Mouse (Mus musculus) liver (tissue): ENCODE measurements around the gene Arhgap17.

Experiments used
- DNase-seq: peaks from one replicate; pipeline ENCODE4 v3.0.0-alpha.2; 2020; ENCODE audit warnings: mixed read lengths

The Arhgap17 gene

DNA sequence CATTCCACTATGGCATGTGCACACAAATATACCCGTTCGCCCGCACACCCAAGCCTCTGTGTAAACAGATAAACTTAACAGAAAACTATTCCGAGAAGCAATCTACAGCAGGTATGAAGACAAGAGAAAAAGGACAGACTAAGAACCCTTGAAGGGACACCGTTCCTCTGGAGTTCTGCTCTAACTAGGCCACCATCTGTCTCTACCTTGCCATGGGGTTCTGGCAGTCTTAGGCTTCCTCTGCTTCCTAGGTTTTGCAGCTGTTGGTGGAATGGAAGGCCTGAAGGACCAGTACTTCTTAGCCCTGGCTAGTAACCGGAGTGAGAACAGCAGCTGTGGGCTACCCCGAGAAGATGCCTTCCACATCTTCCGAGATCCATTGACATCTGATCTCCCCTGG lies 111.6 kb downstream of the Arhgap17 start:
- DNase-seq, result no peak

DNA sequence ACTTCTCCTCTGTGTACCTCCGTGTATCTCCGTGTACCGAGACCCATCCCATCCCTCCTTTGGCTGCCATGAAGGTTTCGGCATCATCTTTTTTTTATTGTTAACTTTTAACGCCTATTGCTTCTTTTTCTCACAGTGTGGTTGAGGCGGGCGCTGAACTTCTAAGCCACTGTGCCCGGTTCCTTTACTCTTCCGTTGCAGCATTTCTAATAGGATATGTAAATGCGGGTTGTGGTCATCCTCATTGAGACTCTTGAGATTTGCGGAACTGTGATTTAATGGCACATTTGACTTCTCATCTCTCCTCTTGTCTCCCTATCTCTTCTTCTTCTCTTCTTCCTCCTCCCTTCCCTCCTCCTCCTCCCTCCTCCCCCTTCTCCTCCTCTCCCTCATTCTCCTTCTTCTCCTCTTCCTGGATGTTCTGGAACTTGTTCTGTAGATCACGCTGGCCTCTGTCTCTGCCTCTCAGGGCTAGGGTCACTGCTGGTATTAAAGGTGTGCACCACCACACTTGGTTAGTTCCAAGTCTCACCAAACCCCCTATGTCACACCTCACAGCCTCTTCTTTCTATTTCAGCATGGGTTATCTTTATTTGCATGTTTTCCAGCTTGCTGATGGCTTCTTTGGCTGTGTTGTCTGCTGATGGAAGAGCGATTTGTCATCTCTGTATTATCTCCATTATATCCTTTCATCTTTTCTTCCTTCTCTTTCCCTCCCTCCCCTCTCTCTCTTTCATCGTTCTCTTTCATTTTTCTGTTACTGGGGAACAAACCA lies 115.3 kb downstream of the Arhgap17 start:
- no peak for DNase-seq

DNA sequence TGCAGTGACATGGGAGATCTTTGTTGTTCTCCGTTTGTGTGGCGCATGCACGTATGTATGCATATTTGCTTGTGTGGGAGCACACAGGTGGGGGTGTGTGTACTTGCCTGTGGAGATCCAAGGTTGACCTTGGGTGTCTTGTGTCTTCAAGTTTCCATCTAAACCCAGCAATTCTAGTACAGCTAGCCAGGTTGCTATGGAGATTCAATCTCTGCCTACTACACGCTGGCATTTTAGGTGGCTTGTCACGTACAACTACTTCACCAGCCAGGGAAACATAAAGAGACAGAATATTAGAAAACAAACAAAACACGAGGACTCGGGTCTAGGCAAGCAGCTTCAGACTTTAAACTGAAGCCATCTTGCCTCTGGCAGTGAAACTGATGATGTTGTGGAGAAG lies 116.3 kb downstream of the Arhgap17 start:
- no peak for DNase-seq

DNA sequence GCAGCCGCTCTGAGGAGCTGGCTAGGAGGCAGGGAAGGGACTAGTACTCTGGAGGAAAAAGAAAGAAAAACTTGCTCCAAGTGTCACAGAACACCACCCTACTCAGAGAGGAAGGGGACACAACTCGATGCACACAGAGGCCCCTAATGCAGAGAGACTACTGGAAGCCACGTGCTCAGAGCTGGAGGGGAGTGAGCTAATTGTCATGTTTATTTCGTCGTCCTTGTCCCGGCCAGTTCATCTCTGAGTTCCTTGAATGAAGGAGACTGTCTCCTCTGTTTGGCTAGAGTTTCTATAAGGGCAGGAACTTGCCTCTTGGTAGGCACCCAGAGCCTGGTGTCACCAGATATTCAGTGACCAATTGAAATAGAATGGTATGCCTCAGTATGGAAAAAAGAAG lies 118.4 kb downstream of the Arhgap17 start:
- DNase-seq, result no peak

DNA sequence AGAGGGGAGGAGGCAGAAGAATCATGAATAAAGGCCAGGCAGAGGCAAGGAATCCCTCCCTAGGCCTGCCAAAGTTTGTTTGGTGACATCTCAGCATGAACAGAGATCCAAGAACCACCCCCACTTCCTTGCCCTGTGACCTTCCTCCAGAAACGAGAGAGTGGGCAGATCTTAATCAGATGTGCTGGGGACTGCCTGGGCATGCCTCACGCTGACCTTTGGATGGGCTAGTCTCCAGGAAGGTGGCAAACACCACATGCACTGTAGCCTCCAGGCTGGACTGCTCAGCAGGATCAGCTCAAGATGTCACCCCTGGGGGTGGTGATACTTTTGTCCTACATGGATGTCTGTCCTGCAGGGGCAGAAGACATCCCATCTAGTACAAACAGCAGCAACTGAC lies 121.5 kb downstream of the Arhgap17 start:
- no peak for DNase-seq

DNA sequence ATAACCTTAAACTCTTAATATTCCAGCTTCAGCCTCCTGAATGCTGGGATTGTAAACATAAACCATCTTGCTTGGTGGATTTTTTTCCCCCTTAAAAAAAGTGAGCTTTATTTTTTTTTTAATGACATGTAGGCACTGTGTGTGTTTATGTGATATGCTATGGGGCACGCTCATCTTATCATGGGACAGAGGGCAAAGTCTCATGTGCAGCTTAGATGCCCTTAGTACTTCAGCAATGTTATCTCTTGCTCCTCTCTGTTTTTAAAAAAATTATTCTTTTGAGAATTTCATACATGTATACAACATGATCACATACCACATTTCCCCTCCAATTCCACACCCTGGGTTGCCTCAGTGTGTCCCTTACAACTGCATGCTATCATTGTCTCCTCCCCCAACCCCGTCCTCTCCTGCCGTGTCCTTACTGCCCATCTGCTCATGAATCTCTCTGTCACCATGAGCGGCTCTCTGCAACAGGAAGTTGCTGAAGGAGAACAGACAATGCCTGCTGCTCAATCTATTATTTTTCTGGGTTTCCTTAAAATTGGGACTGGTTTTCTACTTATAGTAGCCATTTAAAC lies 123.1 kb downstream of the Arhgap17 start:
- no peak for DNase-seq

DNA sequence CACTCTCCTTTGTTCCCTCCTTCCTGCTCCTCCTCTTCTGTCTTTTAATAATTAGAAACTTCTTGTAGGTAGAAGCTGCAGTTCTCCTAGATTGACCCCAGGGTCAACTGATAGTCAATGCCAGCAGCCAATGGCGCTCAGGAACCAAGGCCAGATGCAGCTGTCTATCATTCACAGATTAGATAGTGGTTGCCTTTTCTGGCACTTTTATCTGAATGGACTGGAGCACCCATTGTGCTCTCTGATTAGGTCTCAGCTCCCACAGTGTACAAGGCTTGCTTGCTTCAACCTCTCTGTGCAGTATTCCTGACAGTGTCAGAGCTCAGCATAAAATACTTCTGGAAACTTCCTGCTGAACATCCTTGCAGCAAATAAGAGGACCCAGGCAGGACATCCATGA lies 124.9 kb downstream of the Arhgap17 start:
- peak; percentile 21 for DNase-seq

DNA sequence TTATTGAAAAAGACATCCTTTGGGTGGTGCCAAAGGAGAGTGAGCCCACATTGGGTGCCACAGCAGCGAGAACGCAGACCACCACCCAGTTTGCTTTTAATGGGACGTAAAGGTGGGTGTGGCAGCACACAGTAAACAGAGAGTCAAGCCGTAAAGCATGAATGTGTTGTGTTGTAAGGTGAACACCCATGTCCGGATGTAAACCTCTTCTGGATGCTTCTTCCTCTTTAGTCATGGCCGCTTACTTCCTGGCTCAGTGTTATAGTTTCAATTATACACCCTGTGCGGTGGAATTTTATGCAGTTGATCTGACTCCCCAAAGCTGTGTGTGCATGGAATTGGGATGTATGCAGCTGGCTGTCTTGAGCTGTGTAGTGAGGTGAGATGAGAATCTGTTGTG lies 127.5 kb downstream of the Arhgap17 start:
- DNase-seq, result no peak

DNA sequence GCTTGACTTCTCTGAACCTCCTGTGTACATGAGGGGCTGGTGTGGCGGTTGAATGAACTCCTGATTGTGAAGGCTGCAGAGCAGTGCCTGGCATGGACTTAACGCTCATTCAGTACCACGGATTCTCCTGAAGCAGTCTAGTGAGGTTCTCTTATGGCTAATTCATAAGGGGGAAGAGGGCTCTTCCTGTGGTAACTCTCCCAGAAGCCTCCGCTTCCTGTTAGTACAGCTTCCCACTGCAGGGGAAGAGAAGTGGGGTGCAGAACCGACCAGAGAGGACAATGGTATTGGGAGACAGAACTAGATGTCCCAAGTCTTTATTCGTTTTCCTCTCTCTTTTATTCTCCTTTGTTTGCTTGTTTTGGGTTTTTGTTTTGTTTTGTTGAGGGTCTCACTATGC lies 129.7 kb downstream of the Arhgap17 start:
- no peak for DNase-seq

DNA sequence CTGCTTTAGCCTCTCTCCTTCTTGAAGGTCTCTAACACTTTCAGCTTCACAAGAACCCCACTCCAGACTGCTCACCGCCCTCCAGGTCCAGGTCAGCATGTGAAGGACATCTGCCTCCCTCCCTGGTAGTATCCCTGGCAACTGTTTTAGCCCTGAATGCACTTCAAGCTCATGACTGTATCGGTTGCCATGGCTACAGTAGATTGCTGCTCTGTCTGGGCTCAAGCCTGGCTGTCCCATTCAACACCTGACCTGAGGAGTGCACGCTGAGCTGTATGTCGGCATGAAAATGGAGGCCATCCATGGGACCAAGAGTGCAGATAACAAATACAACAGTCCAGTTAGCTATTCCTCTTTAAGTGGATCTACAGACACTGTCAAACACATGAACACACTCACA lies 131.1 kb downstream of the Arhgap17 start:
- DNase-seq, result no peak

DNA sequence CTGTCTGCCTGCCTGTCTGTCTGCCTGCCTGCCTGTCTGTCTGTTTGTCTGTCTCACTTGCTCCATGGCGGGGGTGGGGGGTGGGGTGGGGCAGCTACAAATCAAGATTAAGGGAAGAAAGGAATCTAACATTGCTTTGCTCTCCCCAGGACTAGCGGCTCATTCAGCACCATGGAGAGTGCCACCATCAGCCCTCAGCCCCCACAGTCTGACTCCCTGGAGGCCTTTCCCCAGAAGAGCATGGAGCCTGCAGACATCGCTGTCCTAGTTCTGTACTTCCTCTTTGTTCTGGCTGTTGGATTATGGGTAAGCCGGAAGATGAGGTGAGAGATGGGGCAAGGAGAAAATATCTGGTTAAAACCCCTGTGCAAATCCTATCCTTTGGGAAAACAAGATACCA lies 134.3 kb downstream of the Arhgap17 start:
- peak; percentile 19 for DNase-seq
